Mouse (Mus musculus) urinary bladder, postnatal 4 days (tissue): ENCODE data around the gene Btbd18.
"Not testable (repeated sequence)": the region's sequence is repeated elsewhere in the genome, so short reads cannot be mapped to it uniquely, and the experiment has no call there.

ENCODE experiments used
- DNase-seq, 2 experiments: peaks; one replicate each; pipeline ENCODE4 v3.0.0; 2021 to 2022; ENCODE audit warnings: low spot score in 2 of 2

Gene Btbd18

GRCm38 (mm10) chr2:84647051-84647568, 11.8 kb upstream of the Btbd18 start:
- DNase-seq = no peak

GRCm38 (mm10) chr2:84648369-84648768, 10.5 kb upstream of the Btbd18 start:
- DNase-seq = no peak

- no peak for DNase-seq
Observed at GRCm38 (mm10) chr2:84649674-84650073, 9.2 kb upstream of the Btbd18 start.

GRCm38 (mm10) chr2:84650464-84651195, 8.2 kb upstream of the Btbd18 start, which contains the start of gene Ctnnd1:
Gene Ctnnd1 (minus strand): TSS chr2:84650765.
- DNase-seq = peak; percentile 75 to 83

GRCm38 (mm10) chr2:84653354-84653753, 5.5 kb upstream of the Btbd18 start:
- no peak for DNase-seq

- no peak for DNase-seq
Observed at GRCm38 (mm10) chr2:84655864-84656263, 3.0 kb upstream of the Btbd18 start.

- no peak for DNase-seq
Observed at GRCm38 (mm10) chr2:84660253-84660652, 1.4 kb downstream of the Btbd18 start.

- DNase-seq = no peak
Observed at GRCm38 (mm10) chr2:84662866-84663265, 4.0 kb downstream of the Btbd18 start.

- DNase-seq = no peak
Observed at GRCm38 (mm10) chr2:84666081-84666480, 7.2 kb downstream of the Btbd18 start.

- no peak for DNase-seq
Observed at GRCm38 (mm10) chr2:84669828-84670568, 11.1 kb downstream of the Btbd18 start.

- peak; percentile 77 to 85 for DNase-seq
Observed at GRCm38 (mm10) chr2:84670569-84670933, 11.7 kb downstream of the Btbd18 start, which contains the start of gene Selenoh. Gene Selenoh (minus strand): TSS chr2:84670770.

- not testable (repeated sequence) for DNase-seq
Observed at GRCm38 (mm10) chr2:84671535-84671934, 12.7 kb downstream of the Btbd18 start.

GRCm38 (mm10) chr2:84677270-84677967, 18.5 kb downstream of the Btbd18 start:
- no peak for DNase-seq

GRCm38 (mm10) chr2:84677968-84678880, 19.3 kb downstream of the Btbd18 start, which contains the start of the genes Gm28635 and Med19:
Gene Gm28635 (minus strand): TSS chr2:84678041.
Gene Med19 (plus strand): TSS chr2:84678402.
- DNase-seq = peak; percentile 83 to 88

- DNase-seq = no peak
Observed at GRCm38 (mm10) chr2:84679016-84679415, 20.1 kb downstream of the Btbd18 start, which contains the start of gene Tmx2. Gene Tmx2 (minus strand): TSS chr2:84679140.

- DNase-seq = no peak
Observed at GRCm38 (mm10) chr2:84682605-84683183, 23.8 kb downstream of the Btbd18 start.

GRCm38 (mm10) chr2:84688080-84688844, 29.4 kb downstream of the Btbd18 start:
- no peak for DNase-seq

- DNase-seq = no peak
Observed at GRCm38 (mm10) chr2:84690050-84690449, 31.2 kb downstream of the Btbd18 start.

- no peak for DNase-seq
Observed at GRCm38 (mm10) chr2:84695007-84695695, 36.3 kb downstream of the Btbd18 start.
